25 mouse cellular contexts compared by ENCODE assay signal in the genomic region with DNA sequence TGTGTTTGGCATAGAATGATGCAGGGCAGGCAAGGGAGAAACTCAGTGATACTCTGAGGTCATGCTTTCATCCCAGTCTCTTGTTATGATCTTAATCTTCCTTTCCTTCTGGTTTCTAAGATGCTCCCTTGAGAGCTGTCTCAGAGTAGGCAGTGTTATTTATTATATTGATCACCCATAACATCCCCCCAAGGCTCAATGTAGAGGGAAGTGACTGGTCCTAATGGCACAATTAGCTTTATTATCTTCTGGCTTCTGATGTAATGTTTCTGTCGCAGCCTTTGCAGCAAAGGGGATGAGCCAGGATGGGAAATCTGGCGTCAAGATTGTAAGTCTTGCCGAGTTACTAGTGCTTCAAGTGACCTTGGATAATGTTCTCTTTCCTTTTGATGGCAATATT.
"Had no signal": no experiment of that assay in that cellular context is flagged by ENCODE, and none has a peak within 500 bp of the region (broad histone marks: within the 10 kb centered on the region; RNA-seq: fewer than 3 reads in every experiment).

No protein-coding gene starts in this region.

- ATAC-seq: hindbrain, postnatal 0 days; intestine, embryonic 16.5 days; liver, embryonic 12.5 days had no signal

- H3K4me3 ChIP-seq: gastrocnemius, adult 2 months; heart, embryonic 13.5 days; heart, embryonic 15.5 days; kidney, embryonic 15.5 days; limb, embryonic 13.5 days; limb, embryonic 15.5 days; liver, embryonic 12.5 days had no signal

- H3K36me3 ChIP-seq: heart, embryonic 13.5 days; heart, embryonic 15.5 days; kidney, embryonic 15.5 days; limb, embryonic 13.5 days; limb, embryonic 15.5 days; liver, embryonic 12.5 days had no signal

- H3K9ac ChIP-seq: heart, embryonic 13.5 days; heart, embryonic 15.5 days; hindbrain, embryonic 14.5 days; kidney, embryonic 15.5 days; limb, embryonic 13.5 days; limb, embryonic 15.5 days; liver, embryonic 12.5 days had no signal

- H3K4me2 ChIP-seq: heart, embryonic 11.5 days; heart, embryonic 13.5 days; heart, embryonic 15.5 days; hindbrain, embryonic 14.5 days; kidney, embryonic 15.5 days; limb, embryonic 13.5 days; limb, embryonic 15.5 days; liver, embryonic 12.5 days had no signal

- H3K4me1 ChIP-seq: heart, embryonic 13.5 days; heart, embryonic 15.5 days; kidney, embryonic 15.5 days; liver, embryonic 12.5 days had no signal

- H3K27ac ChIP-seq: gastrocnemius, adult 2 months; heart, embryonic 13.5 days; heart, embryonic 15.5 days; hindbrain, embryonic 14.5 days; hindbrain, postnatal 0 days; kidney, embryonic 15.5 days; kidney, postnatal 0 days; limb, embryonic 13.5 days; limb, embryonic 15.5 days; liver, embryonic 12.5 days had no signal

- H3K9me3 ChIP-seq: heart, embryonic 13.5 days; heart, embryonic 15.5 days; kidney, embryonic 15.5 days; limb, embryonic 13.5 days; limb, embryonic 15.5 days; liver, embryonic 12.5 days had no signal

- DNase-seq: gastrocnemius, adult 2 months; gastrocnemius, postnatal 10 days; gastrocnemius, postnatal 25 days; heart, adult 18-20 months; heart, postnatal 14 days; heart, postnatal 36 days; kidney, adult 11 months; kidney, adult 2 months; kidney, adult 9 months; kidney, postnatal 14 days; kidney, postnatal 36 days; layer of hippocampus, adult 9-11 months; layer of hippocampus, postnatal 36 days; left cerebral cortex, postnatal 4 days had no signal

- H3K27me3 ChIP-seq: heart, embryonic 13.5 days; heart, embryonic 15.5 days; kidney, embryonic 15.5 days; limb, embryonic 13.5 days; limb, embryonic 15.5 days; liver, embryonic 12.5 days had no signal
